Mouse (Mus musculus): ENCODE measurements around the gene Tmem106c. TPM values are rescaled to one million over a fixed set of nuclear protein-coding genes. Genes with fewer than 3 reads are reported as not detected.
A peak's percentile ranks its signal among the peaks of the same experiment; 100 is the strongest.

Gene Tmem106c
- total RNA-seq, 2 experiments from 2014 or later: 8.0 to 8.7 TPM

- DNase-seq: no peak
- intact Hi-C loops (cut with DNase I; ENCODE audit: low total_unique reads): loop anchor here (5.0 to 10.0 kb wide), 2 partner anchors 97 to 255 kb away; no protein-coding TSS in a partner anchor
Observed at GRCm38 (mm10) chr15:97949706-97950105, 14.3 kb upstream of the Tmem106c start.

- intact Hi-C loops (cut with DNase I; ENCODE audit: low total_unique reads): loop anchor here (5.0 to 10.0 kb wide), 2 partner anchors 98 to 255 kb away; no protein-coding TSS in a partner anchor
- no peak for DNase-seq
Observed at GRCm38 (mm10) chr15:97950240-97950639, 13.8 kb upstream of the Tmem106c start.

GRCm38 (mm10) chr15:97952137-97952888 is 11.7 kb upstream of the Tmem106c start:
- DNase-seq: peak; percentile 47
- intact Hi-C loops (cut with DNase I; ENCODE audit: low total_unique reads): loop anchor here (5.0 to 10.0 kb wide), 2 partner anchors 100 to 258 kb away; no protein-coding TSS in a partner anchor

- intact Hi-C loops (cut with DNase I; ENCODE audit: low total_unique reads): loop anchor here (5.0 to 10.0 kb wide), 2 partner anchors 101 to 258 kb away; no protein-coding TSS in a partner anchor
- DNase-seq: no peak
Observed at GRCm38 (mm10) chr15:97952889-97953189, 11.2 kb upstream of the Tmem106c start.

- intact Hi-C loops (cut with DNase I; ENCODE audit: low total_unique reads): loop anchor here (5.0 to 10.0 kb wide), 2 partner anchors 102 to 260 kb away; no protein-coding TSS in a partner anchor
- no peak for DNase-seq
Observed at GRCm38 (mm10) chr15:97954671-97955070, 9.3 kb upstream of the Tmem106c start.

- intact Hi-C loops (cut with DNase I; ENCODE audit: low total_unique reads): loop anchor here (10.0 kb wide), 1 partner anchor 260 kb away; no protein-coding TSS in a partner anchor
- DNase-seq: no peak
Observed at GRCm38 (mm10) chr15:97955286-97955685, 8.7 kb upstream of the Tmem106c start.

GRCm38 (mm10) chr15:97955742-97956141 is 8.3 kb upstream of the Tmem106c start:
- no peak for DNase-seq
- intact Hi-C loops (cut with DNase I; ENCODE audit: low total_unique reads): loop anchor here (10.0 kb wide), 1 partner anchor 261 kb away; no protein-coding TSS in a partner anchor

GRCm38 (mm10) chr15:97956416-97956815 is 7.6 kb upstream of the Tmem106c start:
- DNase-seq: no peak
- intact Hi-C loops (cut with DNase I; ENCODE audit: low total_unique reads): loop anchor here (10.0 kb wide), 1 partner anchor 262 kb away; no protein-coding TSS in a partner anchor

- intact Hi-C loops (cut with DNase I; ENCODE audit: low total_unique reads): no loop called here
- DNase-seq: no peak
Observed at GRCm38 (mm10) chr15:97963329-97963988, 541 bp upstream of the Tmem106c start.

GRCm38 (mm10) chr15:97964836-97965187 is 812 bp downstream of the Tmem106c start:
- DNase-seq: no peak
- intact Hi-C loops (cut with DNase I; ENCODE audit: low total_unique reads): no loop called here

GRCm38 (mm10) chr15:97965311-97966045 is 1.5 kb downstream of the Tmem106c start:
- intact Hi-C loops (cut with DNase I; ENCODE audit: low total_unique reads): no loop called here
- DNase-seq: no peak

- no peak for DNase-seq
- intact Hi-C loops (cut with DNase I; ENCODE audit: low total_unique reads): no loop called here
Observed at GRCm38 (mm10) chr15:97970299-97970698, 6.3 kb downstream of the Tmem106c start.

GRCm38 (mm10) chr15:97972580-97972979 is 8.6 kb downstream of the Tmem106c start:
- intact Hi-C loops (cut with DNase I; ENCODE audit: low total_unique reads): no loop called here
- DNase-seq: no peak

- intact Hi-C loops (cut with DNase I; ENCODE audit: low total_unique reads): no loop called here
- peak; percentile 0 for DNase-seq
Observed at GRCm38 (mm10) chr15:97973248-97974005, 9.4 kb downstream of the Tmem106c start.

GRCm38 (mm10) chr15:97981560-97981959 is 17.6 kb downstream of the Tmem106c start:
- intact Hi-C loops (cut with DNase I; ENCODE audit: low total_unique reads): no loop called here
- peak; percentile 1 for DNase-seq

GRCm38 (mm10) chr15:97989544-97989943 is 25.5 kb downstream of the Tmem106c start:
- intact Hi-C loops (cut with DNase I; ENCODE audit: low total_unique reads): no loop called here
- DNase-seq: no peak

- no peak for DNase-seq
- intact Hi-C loops (cut with DNase I; ENCODE audit: low total_unique reads): no loop called here
Observed at GRCm38 (mm10) chr15:97990124-97990523, 26.1 kb downstream of the Tmem106c start.

- DNase-seq: no peak
- intact Hi-C loops (cut with DNase I; ENCODE audit: low total_unique reads): no loop called here
Observed at GRCm38 (mm10) chr15:97990721-97991120, 26.7 kb downstream of the Tmem106c start.

GRCm38 (mm10) chr15:97991285-97991895 is 27.4 kb downstream of the Tmem106c start:
- intact Hi-C loops (cut with DNase I; ENCODE audit: low total_unique reads): no loop called here
- no peak for DNase-seq

Data from gastrocnemius, postnatal 14 days (tissue).